Mouse (Mus musculus) hindbrain, embryonic 16.5 days (tissue): ENCODE data around the gene Rsu1. TPM values are rescaled to one million over a fixed set of nuclear protein-coding genes. Genes with fewer than 3 reads are reported as not detected.

Experiments used
- ATAC-seq: fragments of 200-750 bp; cut with Nextera tagmentation; 2 replicates; pipeline ENCODE4 v1.8.0; 2017; ENCODE audit warnings: moderate TSS enrichment, moderate library complexity
- H3K27ac ChIP-seq: fragments of 300-500 bp; sonication (generic); 2 replicates; pipeline ENCODE4 v1.5.1; 2014; ENCODE audit warnings: low read depth, mild to moderate bottlenecking, control low read depth, low read length, moderate library complexity
- H3K27me3 ChIP-seq: fragments of 300-500 bp; sonication (generic); replicated peaks from 2 replicates; pipeline ENCODE4 v1.6.1; 2014; ENCODE audit warnings: low read length; ENCODE audit not compliant: control insufficient read depth, insufficient read depth
- H3K36me3 ChIP-seq: fragments of 300-500 bp; sonication (generic); 2 replicates; pipeline ENCODE4 v1.6.1; 2014; ENCODE audit warnings: mild to moderate bottlenecking, low read length, moderate library complexity, mixed read lengths; ENCODE audit not compliant: control insufficient read depth, insufficient read depth
- H3K4me1 ChIP-seq: fragments of 300-500 bp; sonication (generic); 2 replicates; pipeline ENCODE4 v1.6.1; 2014; ENCODE audit warnings: low read depth, low read length; ENCODE audit not compliant: control insufficient read depth, insufficient read depth
- H3K4me2 ChIP-seq: fragments of 300-500 bp; sonication (generic); 2 replicates; pipeline ENCODE4 v1.6.1; 2014; ENCODE audit warnings: mild to moderate bottlenecking, low read length, control low read depth, moderate library complexity
- H3K4me3 ChIP-seq: fragments of 300-500 bp; sonication (generic); 2 replicates; pipeline ENCODE4 v1.5.1; 2014; ENCODE audit warnings: mild to moderate bottlenecking, low read length, control low read depth, moderate library complexity
- H3K9ac ChIP-seq: fragments of 300-500 bp; sonication (generic); 2 replicates; pipeline ENCODE4 v1.6.1; 2014; ENCODE audit warnings: low read depth, mild to moderate bottlenecking, control low read depth, low read length, moderate library complexity
- H3K9me3 ChIP-seq: fragments of 300-500 bp; sonication (generic); 2 replicates; pipeline ENCODE4 v1.6.1; 2014; ENCODE audit warnings: mild to moderate bottlenecking, low read length, moderate library complexity; ENCODE audit not compliant: control insufficient read depth
- WGBS: fragments of 180-500 bp; shearing (Covaris S2); extraction: QIAGEN DNeasy Blood & Tissue Kit; methylation state at CpG from one replicate; pipeline ENCODE4 v1.1.7; 2014; 5-methylcytosine and 5-hydroxymethylcytosine counted together
- polyA plus RNA-seq: library from polyadenylated mRNA; unstranded; fragments of >200 nt; fragmentation: Nextera tagmentation; extraction: Ambion mirVana; gene quantifications from 2 replicates; pipeline ENCODE4 v1.2.1, GENCODE M21; 2015

The Rsu1 gene
- polyA plus RNA-seq, 1 experiment from 2014 or later, result 97.5 TPM

- Histone ChIP-seq H3K9me3 (no peaks in the 10 kb centered on the region), H3K4me1 (peaks cover 9% of the 10 kb centered on the region), H3K4me2 (no peak overlapping the region), H3K36me3 (no peaks in the 10 kb centered on the region), H3K27me3 (no peaks in the 10 kb centered on the region), H3K9ac (no peak overlapping the region), H3K4me3 (no peak overlapping the region), H3K27ac (no peak overlapping the region)
- no peak for ATAC-seq
- 97% methylated on average over 4 of the region's 4 CpGs for WGBS
Measured at GRCm38 (mm10) chr2:13268681-13269293, 2.4 kb downstream of the Rsu1 start.

DNA sequence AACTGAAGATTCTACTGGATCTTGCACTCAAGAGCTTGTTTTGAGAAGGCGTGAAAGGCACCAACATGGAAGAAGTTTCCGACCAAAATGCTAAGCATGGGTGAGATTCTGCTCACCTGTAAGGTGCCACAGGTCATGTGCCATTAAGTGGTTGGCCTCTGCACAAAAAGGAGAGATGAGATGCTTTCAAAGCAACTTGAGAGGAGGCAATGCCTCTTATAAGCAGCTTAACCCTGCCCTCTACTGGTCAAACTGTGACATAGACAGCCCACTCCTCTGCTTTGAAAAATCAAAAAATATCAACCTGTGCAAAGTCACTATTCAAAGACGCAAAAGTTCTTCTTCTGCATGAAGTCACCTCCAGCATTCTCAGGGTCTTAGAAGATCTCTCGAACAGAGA lies 6.3 kb downstream of the Rsu1 start:
- 57% methylated on average over 4 of the region's 4 CpGs for WGBS
- H3K27me3 ChIP-seq, result no peaks in the 10 kb centered on the region
- no peaks in the 10 kb centered on the region; the same call in 1 of the 2 replicates for H3K4me1 ChIP-seq
- H3K9me3 ChIP-seq, result no peaks in the 10 kb centered on the region
- H3K27ac ChIP-seq, result no peak overlapping the region
- H3K36me3 ChIP-seq, result no peaks in the 10 kb centered on the region
- H3K4me3 ChIP-seq, result no peak overlapping the region
- peak; percentile 79 for ATAC-seq
- H3K9ac ChIP-seq, result no peak overlapping the region
- H3K4me2 ChIP-seq, result no peak overlapping the region

GRCm38 (mm10) chr2:13263150-13263549 lies 8.1 kb downstream of the Rsu1 start:
- H3K27ac ChIP-seq, result no peak overlapping the region
- no peak overlapping the region for H3K4me3 ChIP-seq
- no peaks in the 10 kb centered on the region for H3K27me3 ChIP-seq
- H3K4me1 ChIP-seq, result no peaks in the 10 kb centered on the region
- H3K4me2 ChIP-seq, result no peak overlapping the region
- 76% methylated on average over 4 of the region's 4 CpGs for WGBS
- no peak overlapping the region for H3K9ac ChIP-seq
- no peaks in the 10 kb centered on the region for H3K9me3 ChIP-seq
- H3K36me3 ChIP-seq, result no peaks in the 10 kb centered on the region
- ATAC-seq, result no peak

DNA sequence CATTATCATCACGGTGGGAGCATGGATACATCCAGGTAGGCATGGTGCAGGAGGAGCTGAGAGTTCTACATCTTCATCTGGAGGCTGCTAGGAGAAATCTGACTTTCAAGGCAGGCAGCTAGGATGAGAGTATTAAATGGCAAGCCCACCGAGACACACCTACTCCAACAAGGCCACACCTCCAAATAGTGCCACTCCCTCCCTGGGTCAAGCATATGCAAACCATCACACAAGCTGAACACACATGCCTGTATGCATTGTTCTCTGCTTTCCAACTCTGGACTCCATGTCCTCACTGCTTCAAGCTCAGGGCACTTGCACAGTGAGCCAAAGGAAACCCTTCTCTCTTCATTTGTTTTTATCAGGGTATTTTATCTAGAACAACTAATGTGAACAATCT lies 12.6 kb downstream of the Rsu1 start:
- Histone ChIP-seq H3K27ac (no peak overlapping the region), H3K4me2 (no peak overlapping the region), H3K27me3 (no peaks in the 10 kb centered on the region), H3K4me1 (no peaks in the 10 kb centered on the region), H3K9me3 (peaks cover 3% of the 10 kb centered on the region), H3K36me3 (peaks cover 4% of the 10 kb centered on the region), H3K4me3 (no peak overlapping the region), H3K9ac (no peak overlapping the region)
- ATAC-seq, result no peak
- WGBS, result 81% methylated on average over 2 of the region's 2 CpGs

- no peaks in the 10 kb centered on the region for H3K4me1 ChIP-seq
- WGBS, result 45% methylated on average over 9 of the region's 9 CpGs
- no peak overlapping the region for H3K4me2 ChIP-seq
- no peak for ATAC-seq
- H3K9ac ChIP-seq, result no peak overlapping the region
- H3K4me3 ChIP-seq, result no peak overlapping the region
- no peaks in the 10 kb centered on the region for H3K27me3 ChIP-seq
- no peaks in the 10 kb centered on the region for H3K36me3 ChIP-seq
- no peak overlapping the region for H3K27ac ChIP-seq
- H3K9me3 ChIP-seq, result no peaks in the 10 kb centered on the region
Measured at GRCm38 (mm10) chr2:13240711-13241110, 30.5 kb downstream of the Rsu1 start.

- no peak overlapping the region for H3K4me3 ChIP-seq
- 69% methylated on average over 8 of the region's 8 CpGs for WGBS
- H3K4me1 ChIP-seq, result no peaks in the 10 kb centered on the region; the same call in 1 of the 2 replicates
- H3K36me3 ChIP-seq, result no peaks in the 10 kb centered on the region
- ATAC-seq, result 0 out of 2 replicates have a peak, but pooled peaks have one; percentile 50
- no peaks in the 10 kb centered on the region for H3K9me3 ChIP-seq
- no peak overlapping the region for H3K27ac ChIP-seq
- no peak overlapping the region for H3K9ac ChIP-seq
- no peak overlapping the region for H3K4me2 ChIP-seq
- no peaks in the 10 kb centered on the region for H3K27me3 ChIP-seq
Measured at GRCm38 (mm10) chr2:13237140-13237901, 33.9 kb downstream of the Rsu1 start.

DNA sequence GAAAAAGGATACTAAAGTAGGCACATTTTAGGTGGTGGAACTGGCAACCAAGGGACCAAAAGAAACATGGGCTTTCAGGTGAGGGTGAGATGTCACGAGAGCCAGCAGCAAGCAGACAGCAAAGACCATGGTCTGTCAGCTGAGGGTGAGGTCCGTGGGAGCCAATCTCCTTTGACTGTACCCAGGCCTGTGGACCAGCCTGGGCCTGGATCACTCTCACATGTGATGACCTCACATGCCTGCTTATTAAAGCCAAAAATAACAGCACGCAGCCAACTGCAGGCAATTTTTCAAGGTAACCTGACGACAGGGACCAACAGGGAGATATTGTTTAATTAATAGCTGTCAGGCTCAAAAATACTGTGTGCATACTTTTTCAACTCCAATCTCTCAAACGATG lies 35.5 kb downstream of the Rsu1 start:
- H3K27me3 ChIP-seq, result no peaks in the 10 kb centered on the region
- H3K36me3 ChIP-seq, result no peaks in the 10 kb centered on the region
- no peak overlapping the region for H3K4me2 ChIP-seq
- no peaks in the 10 kb centered on the region; the same call in 1 of the 2 replicates for H3K4me1 ChIP-seq
- H3K9ac ChIP-seq, result no peak overlapping the region
- H3K27ac ChIP-seq, result no peak overlapping the region
- H3K9me3 ChIP-seq, result no peaks in the 10 kb centered on the region
- WGBS, result 65% methylated on average over 5 of the region's 5 CpGs
- no peak overlapping the region for H3K4me3 ChIP-seq
- ATAC-seq, result no peak

- WGBS, result 92% methylated on average over 10 of the region's 10 CpGs
- no peak overlapping the region for H3K9ac ChIP-seq
- H3K36me3 ChIP-seq, result no peaks in the 10 kb centered on the region
- no peaks in the 10 kb centered on the region for H3K27me3 ChIP-seq
- H3K9me3 ChIP-seq, result no peaks in the 10 kb centered on the region
- H3K4me3 ChIP-seq, result no peak overlapping the region
- no peak overlapping the region for H3K4me2 ChIP-seq
- H3K4me1 ChIP-seq, result no peaks in the 10 kb centered on the region; the same call in 1 of the 2 replicates
- ATAC-seq, result no peak
- H3K27ac ChIP-seq, result no peak overlapping the region
Measured at GRCm38 (mm10) chr2:13234796-13235195, 36.4 kb downstream of the Rsu1 start.

GRCm38 (mm10) chr2:13233902-13234301 lies 37.3 kb downstream of the Rsu1 start:
- Histone ChIP-seq H3K9ac (no peak overlapping the region), H3K9me3 (no peaks in the 10 kb centered on the region), H3K4me2 (no peak overlapping the region), H3K27ac (no peak overlapping the region), H3K4me1 (no peaks in the 10 kb centered on the region; the same call in 1 of the 2 replicates), H3K4me3 (no peak overlapping the region), H3K36me3 (no peaks in the 10 kb centered on the region), H3K27me3 (no peaks in the 10 kb centered on the region)
- 40% methylated on average over 7 of the region's 7 CpGs for WGBS
- ATAC-seq, result peak; percentile 11; the same call in 1 of the 2 replicates
